Mouse (Mus musculus) gastrocnemius, postnatal 14 days (tissue): ENCODE results near the gene Gm9999. TPM values are rescaled to one million over a fixed set of nuclear protein-coding genes. Genes with fewer than 3 reads are reported as not detected.

Experiments used
- DNase-seq: peaks from one replicate; pipeline ENCODE4 v3.0.0; 2021; ENCODE audit warnings: mixed read lengths
- intact Hi-C: fragments of 180-260 bp; cut with DNase I; formaldehyde crosslinking; loops from one replicate; pipeline ENCODE4 v1.15.1; 2025; ENCODE audit warnings: low total_unique reads
- total RNA-seq, 2 experiments: library from RNA; stranded (reverse); gene quantifications; 2 replicates each; pipeline ENCODE4 v1.2.3; 2021

The Gm9999 gene
- total RNA-seq, 2 experiments from 2014 or later, result not detected

- intact Hi-C loops, result no loop called here
- DNase-seq, result no peak
These were observed 14.4 kb downstream of the Gm9999 start for GRCm38 (mm10) chr7:46997644-46998395.

GRCm38 (mm10) chr7:46998942-46999341 is 15.6 kb downstream of the Gm9999 start:
- no peak for DNase-seq
- intact Hi-C loops, result no loop called here

GRCm38 (mm10) chr7:46999983-47000643 is 16.7 kb downstream of the Gm9999 start:
- DNase-seq, result no peak
- intact Hi-C loops, result no loop called here

- intact Hi-C loops, result no loop called here
- no peak for DNase-seq
These were observed 17.2 kb downstream of the Gm9999 start for GRCm38 (mm10) chr7:47000644-47000983.

- intact Hi-C loops, result no loop called here
These were observed 17.9 kb downstream of the Gm9999 start for GRCm38 (mm10) chr7:47001125-47001899.

GRCm38 (mm10) chr7:47001900-47002275 is 18.5 kb downstream of the Gm9999 start:
- intact Hi-C loops, result no loop called here

More at GRCm38 (mm10) chr7:47001125-47001899, 17.9 kb downstream of the Gm9999 start:
- no peak for DNase-seq

GRCm38 (mm10) chr7:47003411-47004115 is 20.2 kb downstream of the Gm9999 start:
- no peak for DNase-seq
- intact Hi-C loops, result no loop called here

More at GRCm38 (mm10) chr7:47001900-47002275, 18.5 kb downstream of the Gm9999 start:
- no peak for DNase-seq

GRCm38 (mm10) chr7:47007109-47007780 is 23.9 kb downstream of the Gm9999 start:
- intact Hi-C loops, result no loop called here

GRCm38 (mm10) chr7:47007818-47008167 is 24.4 kb downstream of the Gm9999 start:
- intact Hi-C loops, result no loop called here
- DNase-seq, result no peak

More at GRCm38 (mm10) chr7:47007109-47007780, 23.9 kb downstream of the Gm9999 start:
- no peak for DNase-seq

- intact Hi-C loops, result no loop called here
- DNase-seq, result peak; percentile 98
These were observed 25.0 kb downstream of the Gm9999 start, which contains the start of gene Spty2d1 for GRCm38 (mm10) chr7:47008168-47008993. Gene Spty2d1 (minus strand): TSS chr7:47008411.

GRCm38 (mm10) chr7:47013131-47013767 is 29.9 kb downstream of the Gm9999 start:
- intact Hi-C loops, result no loop called here
- no peak for DNase-seq

- peak; percentile 43 for DNase-seq
- intact Hi-C loops, result loop anchor here (2.0 kb wide), 1 partner anchor 52 kb away; no protein-coding TSS in a partner anchor
These were observed 31.4 kb downstream of the Gm9999 start for GRCm38 (mm10) chr7:47014564-47015389.

- DNase-seq, result peak; percentile 88
- intact Hi-C loops, result loop anchor here (2.0 kb wide), 1 partner anchor 53 kb away; no protein-coding TSS in a partner anchor
These were observed 32.1 kb downstream of the Gm9999 start for GRCm38 (mm10) chr7:47015390-47016065.

- intact Hi-C loops, result no loop called here
- no peak for DNase-seq
These were observed 33.2 kb downstream of the Gm9999 start for GRCm38 (mm10) chr7:47016602-47017001.

- DNase-seq, result no peak
- intact Hi-C loops, result no loop called here
These were observed 33.8 kb downstream of the Gm9999 start for GRCm38 (mm10) chr7:47017146-47017545.

- no peak for DNase-seq
- intact Hi-C loops, result no loop called here
These were observed 36.3 kb downstream of the Gm9999 start for GRCm38 (mm10) chr7:47019641-47020040.
